Mouse (Mus musculus) lung, embryonic 15.5 days (tissue): ENCODE data around the gene Plekha5. TPM values are rescaled to one million over a fixed set of nuclear protein-coding genes. Genes with fewer than 3 reads are reported as not detected.
A peak's percentile ranks its signal among the peaks of the same experiment; 100 is the strongest.
"Not testable (repeated sequence)": the region's sequence is repeated elsewhere in the genome, so short reads cannot be mapped to it uniquely, and the experiment has no call there.

Experiments
- ATAC-seq: fragments of 200-750 bp; cut with Nextera tagmentation; 2 replicates; pipeline ENCODE4 v1.8.0; 2017; ENCODE audit warnings: moderate number of reproducible peaks, borderline replicate concordance; ENCODE audit not compliant: low FRiP score, low TSS enrichment; ENCODE audit errors: extremely low read depth
- H3K27ac ChIP-seq: fragments of 300-500 bp; sonication (generic); 2 replicates; pipeline ENCODE4 v1.5.1; 2015; ENCODE audit warnings: moderate library complexity, mild to moderate bottlenecking, inconsistent platforms
- H3K27me3 ChIP-seq: fragments of 300-500 bp; sonication (generic); 2 replicates; pipeline ENCODE4 v1.6.1; 2015; ENCODE audit warnings: inconsistent platforms
- H3K36me3 ChIP-seq: fragments of 300-500 bp; sonication (generic); 2 replicates; pipeline ENCODE4 v1.6.1; 2015; ENCODE audit warnings: inconsistent platforms
- H3K4me1 ChIP-seq: fragments of 300-500 bp; sonication (generic); 2 replicates; pipeline ENCODE4 v1.6.1; 2015; ENCODE audit warnings: inconsistent platforms
- H3K4me2 ChIP-seq: fragments of 300-500 bp; sonication (generic); 2 replicates; pipeline ENCODE4 v1.6.1; 2015; ENCODE audit warnings: inconsistent platforms, mild to moderate bottlenecking, moderate library complexity
- H3K4me3 ChIP-seq: fragments of 300-500 bp; sonication (generic); 2 replicates; pipeline ENCODE4 v1.5.1; 2015; ENCODE audit warnings: mild to moderate bottlenecking, inconsistent platforms
- H3K9ac ChIP-seq: fragments of 300-500 bp; sonication (generic); 2 replicates; pipeline ENCODE4 v1.6.1; 2015; ENCODE audit warnings: inconsistent platforms
- H3K9me3 ChIP-seq: fragments of 300-500 bp; sonication (generic); 2 replicates; pipeline ENCODE4 v1.6.1; 2016; ENCODE audit warnings: inconsistent platforms
- WGBS: fragments of 180-500 bp; shearing (Covaris S2); methylation state at CpG from one replicate; pipeline ENCODE4 v1.1.7; 2015; 5-methylcytosine and 5-hydroxymethylcytosine counted together
- polyA plus RNA-seq: library from polyadenylated mRNA; unstranded; fragments of >200 nt; fragmentation: Nextera tagmentation; extraction: Ambion mirVana; gene quantifications from 2 replicates; pipeline ENCODE4 v1.2.1, GENCODE M21; 2015

Gene Plekha5
- polyA plus RNA-seq, 1 experiment from 2014 or later: 36.6 TPM

DNA sequence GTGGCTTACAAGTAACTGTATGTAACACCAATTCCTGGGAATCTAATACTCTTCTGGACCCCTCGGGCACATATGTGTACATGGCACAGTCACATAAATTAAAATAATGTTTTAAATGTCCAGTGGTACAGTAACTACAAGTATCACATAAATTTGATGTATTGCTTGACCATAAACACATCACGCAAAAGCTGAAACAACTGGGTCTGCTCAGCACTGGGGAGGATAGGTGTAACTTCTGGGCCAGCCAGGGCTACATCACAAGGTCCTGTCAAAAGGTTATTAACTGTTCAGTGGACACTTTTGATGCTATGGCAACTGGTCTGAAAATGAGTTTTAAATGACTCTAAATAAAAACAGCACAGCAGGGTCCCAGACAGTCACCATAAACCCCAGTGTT is 143.3 kb downstream of the Plekha5 start:
- no peak overlapping the region for H3K27ac ChIP-seq
- no peak for ATAC-seq

DNA sequence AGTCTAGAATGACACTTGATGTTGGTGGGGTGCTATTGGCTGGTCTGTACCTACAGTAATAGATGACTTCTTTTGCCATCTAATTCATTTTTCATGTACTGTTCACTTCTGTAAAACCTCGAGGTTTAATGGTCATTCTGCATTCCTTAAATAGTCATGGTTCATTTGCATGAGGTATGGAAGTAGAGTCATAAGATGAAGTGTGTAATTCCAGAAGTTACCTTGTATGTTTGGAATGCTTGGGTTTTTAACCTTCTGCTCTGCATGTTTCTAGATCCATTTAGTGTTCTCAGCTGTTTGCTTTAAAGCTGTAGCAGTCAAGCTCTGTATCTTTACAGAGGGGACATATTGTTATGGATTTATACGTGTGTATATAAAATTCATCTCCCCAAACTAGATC is 144.0 kb downstream of the Plekha5 start:
- no peak for ATAC-seq
- 59% methylated on average over 2 of the region's 2 CpGs for WGBS
- no peak overlapping the region for H3K4me2 ChIP-seq
- no peak overlapping the region for H3K9ac ChIP-seq
- H3K27me3 ChIP-seq: no peaks in the 10 kb centered on the region
- peaks cover 19% of the 10 kb centered on the region; the same call in 1 of the 2 replicates for H3K36me3 ChIP-seq
- H3K4me3 ChIP-seq: no peak overlapping the region
- no peaks in the 10 kb centered on the region for H3K9me3 ChIP-seq
- H3K27ac ChIP-seq: no peak overlapping the region
- H3K4me1 ChIP-seq: no peaks in the 10 kb centered on the region

More for the DNA sequence above, 143.3 kb downstream of the Plekha5 start:
- peaks cover 16% of the 10 kb centered on the region; the same call in 1 of the 2 replicates for H3K36me3 ChIP-seq
- no peak overlapping the region for H3K4me3 ChIP-seq
- no peaks in the 10 kb centered on the region for H3K4me1 ChIP-seq
- no peak overlapping the region for H3K9ac ChIP-seq
- H3K9me3 ChIP-seq: no peaks in the 10 kb centered on the region
- no peaks in the 10 kb centered on the region for H3K27me3 ChIP-seq
- 86% methylated on average over 2 of the region's 2 CpGs for WGBS
- H3K4me2 ChIP-seq: no peak overlapping the region

DNA sequence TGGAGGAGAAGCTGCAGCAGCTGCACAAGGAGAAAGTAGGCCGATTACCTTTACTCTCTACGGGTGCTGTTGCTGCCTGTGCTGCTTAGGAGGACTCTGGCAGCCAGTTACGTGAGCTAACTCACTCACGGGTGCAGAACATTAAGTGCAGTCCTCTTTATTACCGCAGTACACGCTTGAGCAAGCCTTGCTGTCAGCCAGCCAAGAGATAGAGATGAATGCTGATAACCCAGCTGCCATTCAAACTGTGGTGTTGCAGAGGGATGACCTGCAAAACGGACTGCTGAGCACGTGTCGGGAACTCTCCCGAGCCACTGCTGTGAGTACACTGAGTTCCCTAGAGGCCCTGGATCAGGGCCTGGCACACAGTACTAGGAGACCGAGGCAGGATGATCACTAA is 146.3 kb downstream of the Plekha5 start:
- 68% methylated on average over 11 of the region's 11 CpGs for WGBS
- Histone ChIP-seq H3K27me3 (no peaks in the 10 kb centered on the region), H3K4me3 (no peak overlapping the region), H3K27ac (no peak overlapping the region), H3K9me3 (no peaks in the 10 kb centered on the region), H3K4me2 (no peak overlapping the region), H3K36me3 (peaks cover 37% of the 10 kb centered on the region), H3K4me1 (no peaks in the 10 kb centered on the region), H3K9ac (no peak overlapping the region)
- no peak for ATAC-seq

DNA sequence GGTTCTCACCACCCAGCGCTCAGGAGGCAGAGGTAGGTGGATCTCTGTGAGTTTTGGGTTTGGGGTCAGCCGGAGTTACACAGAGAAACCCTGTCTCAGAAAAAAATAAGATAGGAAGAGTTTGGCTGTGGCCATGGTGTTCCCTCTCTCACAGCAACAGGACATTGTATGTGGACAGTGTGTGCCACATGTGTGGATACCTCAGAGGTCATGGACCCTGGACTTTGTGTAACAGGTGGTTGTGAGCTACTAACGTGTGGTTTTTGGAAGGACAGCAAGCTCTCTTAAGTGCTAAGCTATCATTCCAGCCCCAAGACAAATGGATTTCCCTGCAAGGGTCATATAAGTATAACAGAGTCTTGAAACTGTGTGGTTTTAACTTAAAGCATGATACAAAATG is 151.1 kb downstream of the Plekha5 start:
- Histone ChIP-seq H3K4me2 (no peak overlapping the region), H3K9me3 (no peaks in the 10 kb centered on the region), H3K36me3 (peaks cover 46% of the 10 kb centered on the region), H3K9ac (no peak overlapping the region), H3K27ac (no peak overlapping the region), H3K4me3 (no peak overlapping the region), H3K27me3 (no peaks in the 10 kb centered on the region), H3K4me1 (no peaks in the 10 kb centered on the region)
- no peak for ATAC-seq
- WGBS: 87% methylated on average over 3 of the region's 3 CpGs

DNA sequence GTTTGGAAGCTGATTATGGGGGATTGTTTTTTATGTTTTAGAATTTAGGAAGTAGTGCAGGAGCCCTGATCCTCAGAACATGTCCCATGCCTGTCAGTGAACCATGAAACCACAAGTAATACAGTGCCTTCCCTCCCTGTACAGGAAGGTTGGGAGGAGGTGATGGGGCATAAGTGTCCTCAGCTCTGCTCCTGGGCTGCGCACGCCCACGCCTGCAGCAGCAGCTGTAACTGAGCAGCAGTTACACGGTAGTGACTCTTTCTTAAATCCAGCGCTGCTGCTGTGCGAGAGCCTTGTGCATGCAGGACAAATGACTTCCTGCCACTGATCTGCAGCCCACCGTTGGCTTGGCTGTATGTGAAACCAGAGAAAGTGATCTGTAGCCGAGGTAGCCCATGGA is 152.3 kb downstream of the Plekha5 start:
- Histone ChIP-seq H3K36me3 (peaks cover 42% of the 10 kb centered on the region), H3K9me3 (no peaks in the 10 kb centered on the region), H3K27me3 (no peaks in the 10 kb centered on the region), H3K4me3 (no peak overlapping the region), H3K4me2 (no peak overlapping the region), H3K4me1 (no peaks in the 10 kb centered on the region), H3K9ac (no peak overlapping the region), H3K27ac (0 out of 2 replicates have a peak overlapping the region, but pooled peaks have one; percentile 11)
- no peak for ATAC-seq
- WGBS: 59% methylated on average over 8 of the region's 8 CpGs

DNA sequence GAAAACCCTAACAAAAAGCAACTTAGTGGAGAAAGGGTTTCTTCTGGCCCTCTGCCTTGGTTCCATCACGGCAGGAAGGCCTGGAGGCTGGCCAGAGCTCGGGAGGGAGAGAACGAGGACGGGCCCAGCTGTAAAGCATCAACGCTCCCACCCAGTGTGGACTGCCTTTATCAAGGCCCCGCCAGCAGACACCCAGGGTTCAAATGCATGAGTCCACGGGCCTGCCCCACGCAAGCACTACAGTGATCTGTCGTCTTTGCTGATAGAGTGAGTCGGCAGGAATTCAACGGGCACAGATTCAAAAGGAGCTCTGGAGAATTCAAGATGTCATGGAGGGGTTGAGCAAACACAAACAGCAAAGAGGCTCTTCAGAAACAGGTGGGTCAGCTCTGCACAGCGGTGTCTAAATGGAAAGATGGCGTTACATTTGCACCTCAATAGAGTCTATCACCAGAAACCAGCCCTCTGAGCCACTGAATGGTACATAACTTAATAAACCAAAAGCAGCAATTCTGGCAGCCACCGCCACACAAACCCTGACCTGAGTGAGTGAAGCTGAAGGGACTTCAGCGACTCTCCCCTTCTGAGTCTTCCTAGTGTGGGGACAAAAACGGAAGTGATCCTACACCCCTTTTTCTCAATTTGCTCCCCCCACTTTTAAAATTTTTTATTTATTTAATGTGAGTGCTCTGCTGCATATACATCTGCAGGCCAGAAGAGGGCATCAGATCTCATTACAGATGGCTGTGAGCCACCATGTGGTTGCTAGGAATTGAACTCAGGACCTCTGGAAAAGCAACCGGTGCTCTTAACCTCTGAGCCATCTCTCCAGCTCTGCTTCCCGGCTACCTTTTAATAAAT is 153.3 kb downstream of the Plekha5 start:
- H3K27me3 ChIP-seq: no peaks in the 10 kb centered on the region
- H3K4me3 ChIP-seq: no peak overlapping the region
- H3K36me3 ChIP-seq: peaks cover 45% of the 10 kb centered on the region
- 0 out of 2 replicates have a peak overlapping the region, but pooled peaks have one; percentile 11 for H3K27ac ChIP-seq
- no peak overlapping the region for H3K9ac ChIP-seq
- 39% methylated on average over 18 of the region's 18 CpGs for WGBS
- peak; percentile 84 for ATAC-seq
- no peaks in the 10 kb centered on the region for H3K4me1 ChIP-seq
- no peaks in the 10 kb centered on the region for H3K9me3 ChIP-seq
- no peak overlapping the region for H3K4me2 ChIP-seq

DNA sequence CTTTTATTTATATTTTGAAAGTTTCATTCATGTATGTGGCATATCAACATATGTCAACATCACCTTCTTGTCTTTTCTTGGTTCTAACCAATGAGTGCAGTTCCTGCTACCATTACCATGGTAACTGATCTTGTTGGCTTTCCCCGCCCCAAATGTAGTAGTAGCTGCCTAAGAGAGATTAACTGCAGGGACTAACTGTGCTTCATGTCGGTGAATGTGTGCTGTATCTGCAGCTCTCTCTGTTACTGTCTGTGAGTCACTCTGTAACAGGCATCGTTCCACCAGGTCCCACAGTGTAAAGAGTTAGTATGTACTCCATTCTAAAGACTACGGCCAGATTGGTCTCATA is 153.9 kb downstream of the Plekha5 start:
- Histone ChIP-seq H3K4me2 (no peak overlapping the region), H3K9ac (no peak overlapping the region), H3K9me3 (no peaks in the 10 kb centered on the region), H3K27ac (no peak overlapping the region), H3K27me3 (no peaks in the 10 kb centered on the region), H3K4me3 (no peak overlapping the region), H3K36me3 (peaks cover 44% of the 10 kb centered on the region), H3K4me1 (no peaks in the 10 kb centered on the region)
- ATAC-seq: no peak
- WGBS: 94% methylated on average over 4 of the region's 4 CpGs

DNA sequence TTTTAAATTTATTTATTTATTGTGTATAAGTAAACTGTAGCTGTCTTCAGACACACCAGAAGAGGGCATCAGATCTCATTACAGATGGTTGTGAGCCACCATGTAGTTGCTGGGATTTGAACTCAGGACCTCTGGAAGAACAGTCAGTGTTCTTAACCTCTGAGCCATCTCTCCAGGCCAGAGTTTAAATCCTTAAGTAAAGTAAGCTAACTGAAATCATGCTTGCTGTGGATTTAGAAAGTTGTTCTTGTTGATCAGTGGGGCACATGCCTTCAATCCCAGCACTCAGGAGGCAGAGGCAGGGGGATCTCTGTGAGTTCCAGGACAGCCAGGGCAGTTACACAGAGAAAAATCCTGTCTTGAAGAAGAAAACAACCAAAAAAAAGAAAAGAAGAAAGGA is 155.1 kb downstream of the Plekha5 start:
- H3K4me1 ChIP-seq, ATAC-seq, H3K4me2 ChIP-seq, H3K27ac ChIP-seq, H3K9ac ChIP-seq, H3K9me3 ChIP-seq, H3K27me3 ChIP-seq, H3K4me3 ChIP-seq: not testable (repeated sequence)
- H3K36me3 ChIP-seq: peaks cover 39% of the 10 kb centered on the region

DNA sequence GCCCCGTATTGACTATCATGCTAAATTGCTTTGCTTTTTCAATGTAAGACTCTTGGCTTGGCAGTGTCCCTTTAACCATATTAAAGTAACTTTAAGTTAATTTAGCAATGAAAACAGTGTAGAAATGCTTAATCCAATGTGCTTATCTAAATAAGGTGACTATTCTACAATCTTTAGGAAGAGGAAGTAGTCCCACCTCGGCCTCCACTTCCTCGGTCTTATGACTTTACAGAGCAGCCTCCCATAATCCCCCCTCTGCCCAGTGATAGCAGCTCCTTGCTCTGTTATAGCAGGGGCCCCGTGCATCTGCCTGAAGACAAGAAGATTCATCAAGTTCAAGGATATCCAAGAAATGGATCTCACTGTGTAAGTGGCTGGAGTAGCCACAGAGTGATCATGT is 156.3 kb downstream of the Plekha5 start:
- H3K27me3 ChIP-seq: no peaks in the 10 kb centered on the region
- no peak overlapping the region for H3K4me3 ChIP-seq
- H3K36me3 ChIP-seq: peaks cover 31% of the 10 kb centered on the region
- no peak overlapping the region for H3K9ac ChIP-seq
- H3K4me1 ChIP-seq: no peaks in the 10 kb centered on the region
- no peak overlapping the region for H3K27ac ChIP-seq
- no peaks in the 10 kb centered on the region for H3K9me3 ChIP-seq
- no peak for ATAC-seq
- H3K4me2 ChIP-seq: no peak overlapping the region
- WGBS: 76% methylated on average over 4 of the region's 4 CpGs

DNA sequence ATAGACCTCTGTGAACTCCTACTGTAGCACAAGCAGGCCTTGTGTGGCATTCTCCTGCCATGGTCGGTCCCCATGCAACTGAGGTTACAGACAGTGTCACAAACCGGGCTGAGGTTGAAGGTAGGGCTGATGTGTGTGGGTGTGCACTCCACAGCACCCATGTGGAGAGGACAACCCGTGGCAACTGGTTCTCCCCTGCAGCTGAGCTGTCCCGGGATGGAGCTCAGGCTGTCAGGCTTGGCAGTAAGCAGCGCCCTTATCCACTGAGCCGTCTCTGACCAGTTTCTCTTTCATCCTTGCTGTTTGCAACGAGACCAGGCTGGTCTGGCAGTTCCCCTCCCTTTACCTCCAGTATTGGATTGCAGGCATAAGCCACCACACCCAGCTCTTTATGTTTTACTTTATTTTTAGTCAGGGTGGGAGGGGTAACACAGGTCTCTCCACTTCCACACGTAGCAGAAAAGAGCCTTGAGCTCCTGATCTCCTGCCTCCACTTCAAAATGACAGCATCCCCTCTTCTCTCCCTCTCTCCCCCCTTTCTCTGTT is 162.9 kb downstream of the Plekha5 start:
- ATAC-seq: no peak
- no peak overlapping the region for H3K27ac ChIP-seq
- no peak overlapping the region for H3K4me2 ChIP-seq
- no peaks in the 10 kb centered on the region for H3K27me3 ChIP-seq
- H3K9ac ChIP-seq: no peak overlapping the region
- no peaks in the 10 kb centered on the region for H3K9me3 ChIP-seq
- 81% methylated on average over 8 of the region's 8 CpGs for WGBS
- H3K4me3 ChIP-seq: no peak overlapping the region
- H3K4me1 ChIP-seq: no peaks in the 10 kb centered on the region
- H3K36me3 ChIP-seq: peaks cover 56% of the 10 kb centered on the region

DNA sequence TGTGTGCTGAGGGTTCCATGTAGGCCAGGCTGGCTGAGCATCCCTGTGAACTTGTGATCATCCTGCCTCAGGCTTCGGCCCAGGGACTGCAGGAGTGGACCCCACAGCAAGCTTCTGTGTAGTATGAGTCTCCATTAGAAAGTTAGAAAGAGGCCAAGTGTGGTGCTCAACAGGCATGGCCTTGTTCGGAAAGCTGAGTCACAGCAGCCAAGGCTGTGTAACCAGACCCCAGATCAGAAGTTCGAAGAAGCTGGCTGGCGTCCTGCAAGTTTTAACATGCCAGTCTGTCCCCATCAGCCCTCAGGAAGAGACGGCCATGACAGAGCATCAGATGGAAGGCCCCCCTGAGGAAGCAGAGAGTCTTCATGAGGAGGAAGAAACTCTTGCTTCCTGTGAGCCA is 167.5 kb downstream of the Plekha5 start:
- Histone ChIP-seq H3K27me3 (no peaks in the 10 kb centered on the region), H3K4me2 (no peak overlapping the region), H3K9me3 (no peaks in the 10 kb centered on the region), H3K27ac (no peak overlapping the region), H3K4me3 (no peak overlapping the region), H3K4me1 (peaks cover 7% of the 10 kb centered on the region), H3K36me3 (peaks cover 55% of the 10 kb centered on the region), H3K9ac (no peak overlapping the region)
- no peak for ATAC-seq
- 83% methylated on average over 5 of the region's 5 CpGs for WGBS

DNA sequence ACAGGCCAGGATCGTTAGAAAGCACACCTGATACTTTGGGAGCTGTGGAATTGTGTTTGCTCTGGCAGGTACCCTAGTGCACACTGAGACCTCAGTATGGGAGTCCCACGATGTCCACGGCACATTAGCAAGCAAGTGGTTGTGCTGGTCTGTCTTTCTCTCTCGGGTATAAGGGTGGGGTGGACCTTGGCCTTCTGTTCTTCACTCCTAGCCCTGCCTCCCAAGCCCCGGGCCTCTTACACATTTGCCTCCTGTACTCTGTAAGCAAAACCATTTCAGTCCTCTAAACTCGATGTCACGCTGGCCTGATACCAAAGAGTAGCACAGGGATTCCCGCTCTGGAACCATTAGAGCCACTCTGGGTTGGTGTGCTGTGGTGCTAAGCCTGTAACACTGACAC is 168.9 kb downstream of the Plekha5 start:
- Histone ChIP-seq H3K9me3 (no peaks in the 10 kb centered on the region), H3K27ac (no peak overlapping the region), H3K27me3 (no peaks in the 10 kb centered on the region), H3K4me2 (no peak overlapping the region), H3K9ac (no peak overlapping the region), H3K4me1 (peaks cover 7% of the 10 kb centered on the region), H3K36me3 (peaks cover 49% of the 10 kb centered on the region), H3K4me3 (no peak overlapping the region)
- ATAC-seq: no peak
- WGBS: 78% methylated on average over 8 of the region's 8 CpGs
